Mouse (Mus musculus): ENCODE results near the gene Taok1. TPM values are rescaled to one million over a fixed set of nuclear protein-coding genes. Genes with fewer than 3 reads are reported as not detected.

The Taok1 gene
- polyA plus RNA-seq, 1 experiment from 2014 or later = 11.8 TPM

DNA sequence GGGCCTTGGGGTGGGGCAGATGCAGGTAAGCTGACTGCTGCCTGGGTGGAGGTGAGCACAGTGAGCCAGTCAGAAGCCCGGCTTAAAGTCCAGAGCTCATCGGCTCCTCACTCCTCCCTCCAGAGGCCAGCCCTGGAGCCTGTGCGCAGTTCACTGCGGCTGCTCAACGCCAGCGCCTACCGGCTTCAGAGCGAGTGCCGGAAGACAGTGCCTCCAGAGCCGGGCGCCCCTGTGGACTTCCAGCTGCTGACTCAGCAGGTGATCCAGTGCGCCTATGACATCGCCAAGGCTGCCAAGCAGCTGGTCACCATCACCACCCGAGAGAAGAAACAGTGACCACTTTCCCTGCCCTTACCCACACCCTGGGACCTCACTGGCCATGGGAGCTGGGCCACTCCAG lies 101.3 kb downstream of the Taok1 start:
- WGBS = 77% methylated on average over 14 of the region's 14 CpGs
- H3K27ac ChIP-seq (replicated peaks) = no peak overlapping the region
- peaks cover 33% of the 10 kb centered on the region for H3K36me3 ChIP-seq (ENCODE audit: control insufficient read depth, insufficient read depth, low read length)
- peaks cover 2% of the 10 kb centered on the region; the same call in 1 of the 2 replicates for H3K4me1 ChIP-seq (replicated peaks; ENCODE audit: control insufficient read depth, insufficient read depth)
- no peaks in the 10 kb centered on the region for H3K27me3 ChIP-seq (ENCODE audit: control insufficient read depth, insufficient read depth, low read length)
- no peak overlapping the region for H3K9ac ChIP-seq (ENCODE audit: low read length)
- no peak overlapping the region for H3K4me2 ChIP-seq (replicated peaks; ENCODE audit: low read depth)
- H3K9me3 ChIP-seq (ENCODE audit: control insufficient read depth, low read length) = no peaks in the 10 kb centered on the region
- H3K4me3 ChIP-seq (ENCODE audit: low read depth, low read length) = no peak overlapping the region
- TF ChIP-seq EP300 (optimal IDR thresholded peaks at IDR 0.05) (no peak), CTCF (IDR thresholded peaks at IDR 0.05; ENCODE audit: low read depth) (no peak)
- no peak for DNase-seq (ENCODE audit: low spot score)
- ATAC-seq (ENCODE audit: low FRiP score, low TSS enrichment) = peak; percentile 41

DNA sequence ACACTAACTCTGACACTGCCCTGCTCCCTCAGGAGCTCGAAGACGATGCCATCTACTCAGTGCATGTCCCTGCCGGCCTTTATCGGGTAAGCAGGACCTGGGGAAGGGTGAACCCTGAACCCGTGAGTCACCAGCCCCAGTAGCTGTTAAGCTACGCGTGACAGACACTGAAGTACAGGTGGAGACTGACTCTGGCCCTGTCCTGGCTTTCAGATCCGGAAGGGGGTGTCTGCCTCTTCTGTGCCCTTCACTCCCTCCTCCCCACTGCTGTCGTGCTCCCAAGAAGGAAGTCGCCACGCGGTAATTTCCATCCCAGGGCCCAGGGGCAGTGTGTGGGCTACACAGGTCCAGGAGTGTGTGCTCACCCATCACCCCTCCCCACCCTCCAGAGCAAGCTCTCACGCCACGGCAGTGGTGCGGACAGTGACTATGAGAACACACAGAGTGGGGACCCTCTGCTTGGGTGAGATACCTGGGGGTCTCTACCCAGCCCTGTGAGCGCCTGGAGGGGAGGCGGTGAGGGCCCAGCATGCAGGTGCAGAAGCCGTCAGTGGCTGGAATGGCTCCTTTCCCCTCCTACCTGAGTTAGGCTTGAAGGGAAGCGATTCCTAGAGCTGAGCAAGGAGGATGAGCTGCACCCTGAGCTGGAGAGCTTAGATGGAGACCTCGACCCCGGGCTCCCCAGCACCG lies 102.2 kb downstream of the Taok1 start:
- H3K4me3 ChIP-seq (ENCODE audit: low read depth, low read length) = no peak overlapping the region
- 78% methylated on average over 22 of the region's 22 CpGs for WGBS
- no peaks in the 10 kb centered on the region for H3K9me3 ChIP-seq (ENCODE audit: control insufficient read depth, low read length)
- no peak overlapping the region for H3K27ac ChIP-seq (replicated peaks)
- H3K4me1 ChIP-seq (replicated peaks; ENCODE audit: control insufficient read depth, insufficient read depth) = peaks cover 3% of the 10 kb centered on the region; the same call in 1 of the 2 replicates
- DNase-seq (ENCODE audit: low spot score) = no peak
- no peak overlapping the region for H3K9ac ChIP-seq (ENCODE audit: low read length)
- H3K27me3 ChIP-seq (ENCODE audit: control insufficient read depth, insufficient read depth, low read length) = no peaks in the 10 kb centered on the region
- TF ChIP-seq EP300 (optimal IDR thresholded peaks at IDR 0.05) (no peak), CTCF (IDR thresholded peaks at IDR 0.05; ENCODE audit: low read depth) (no peak)
- no peak overlapping the region for H3K4me2 ChIP-seq (replicated peaks; ENCODE audit: low read depth)
- peaks cover 33% of the 10 kb centered on the region for H3K36me3 ChIP-seq (ENCODE audit: control insufficient read depth, insufficient read depth, low read length)
- no peak for ATAC-seq (ENCODE audit: low FRiP score, low TSS enrichment)

DNA sequence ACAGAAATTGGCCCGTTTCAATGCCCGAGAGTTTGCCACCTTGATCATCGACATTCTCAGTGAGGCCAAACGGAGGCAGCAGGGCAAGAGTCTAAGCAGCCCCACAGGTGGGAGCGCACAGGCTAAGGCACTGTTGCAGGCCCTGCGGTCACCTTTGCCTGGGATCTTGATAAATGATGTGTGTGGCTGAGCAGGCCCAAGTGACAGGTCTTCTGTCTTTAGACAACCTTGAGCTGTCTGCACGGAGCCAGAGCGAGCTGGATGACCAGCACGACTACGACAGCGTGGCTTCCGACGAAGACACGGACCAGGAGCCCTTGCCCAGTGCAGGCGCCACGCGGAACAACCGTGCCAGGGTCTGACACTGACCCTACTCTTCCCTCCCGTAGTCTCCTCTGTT lies 103.2 kb downstream of the Taok1 start:
- H3K27me3 ChIP-seq (ENCODE audit: control insufficient read depth, insufficient read depth, low read length) = no peaks in the 10 kb centered on the region
- ATAC-seq (ENCODE audit: low FRiP score, low TSS enrichment) (no peak), DNase-seq (ENCODE audit: low spot score) (no peak)
- TF ChIP-seq EP300 (optimal IDR thresholded peaks at IDR 0.05) = no peak
- no peak for TF ChIP-seq CTCF (IDR thresholded peaks at IDR 0.05; ENCODE audit: low read depth)
- no peak overlapping the region for H3K4me3 ChIP-seq (ENCODE audit: low read depth, low read length)
- peaks cover 39% of the 10 kb centered on the region for H3K36me3 ChIP-seq (ENCODE audit: control insufficient read depth, insufficient read depth, low read length)
- H3K9me3 ChIP-seq (ENCODE audit: control insufficient read depth, low read length) = no peaks in the 10 kb centered on the region
- 94% methylated on average over 19 of the region's 19 CpGs for WGBS
- H3K4me2 ChIP-seq (replicated peaks; ENCODE audit: low read depth) = no peak overlapping the region
- H3K27ac ChIP-seq (replicated peaks) = no peak overlapping the region
- no peak overlapping the region for H3K9ac ChIP-seq (ENCODE audit: low read length)
- peaks cover 4% of the 10 kb centered on the region; the same call in 1 of the 2 replicates for H3K4me1 ChIP-seq (replicated peaks; ENCODE audit: control insufficient read depth, insufficient read depth)

DNA sequence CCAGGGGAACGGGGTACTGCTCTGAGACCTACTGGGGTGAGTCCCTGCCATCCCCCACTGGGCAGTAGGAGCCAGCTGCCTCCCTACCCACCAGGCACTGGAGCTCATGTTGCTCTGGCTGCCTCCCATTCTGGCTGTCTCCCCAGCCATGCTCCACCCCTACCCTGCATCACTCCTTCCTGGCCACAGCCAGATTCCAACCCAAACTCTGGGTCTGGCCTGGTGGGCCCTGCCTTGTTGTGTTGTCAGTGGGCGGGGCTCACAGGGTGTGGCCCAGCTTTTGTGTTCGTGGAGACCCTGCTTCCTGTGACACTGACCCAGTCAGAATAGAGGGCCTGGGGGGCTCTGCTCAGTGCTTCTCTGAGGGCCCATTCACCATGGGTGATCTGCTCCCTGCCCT lies 104.1 kb downstream of the Taok1 start:
- H3K9ac ChIP-seq (ENCODE audit: low read length) = peak overlapping the region; percentile 27; the same call in 1 of the 2 replicates
- peaks cover 39% of the 10 kb centered on the region for H3K36me3 ChIP-seq (ENCODE audit: control insufficient read depth, insufficient read depth, low read length)
- TF ChIP-seq EP300 (optimal IDR thresholded peaks at IDR 0.05) = no peak
- no peak overlapping the region for H3K4me3 ChIP-seq (ENCODE audit: low read depth, low read length)
- peak overlapping the region; percentile 45; the same call in 1 of the 2 replicates for H3K27ac ChIP-seq (replicated peaks)
- no peaks in the 10 kb centered on the region for H3K9me3 ChIP-seq (ENCODE audit: control insufficient read depth, low read length)
- 36% methylated on average over 3 of the region's 3 CpGs for WGBS
- H3K27me3 ChIP-seq (ENCODE audit: control insufficient read depth, insufficient read depth, low read length) = no peaks in the 10 kb centered on the region
- H3K4me2 ChIP-seq (replicated peaks; ENCODE audit: low read depth) = no peak overlapping the region
- ATAC-seq (ENCODE audit: low FRiP score, low TSS enrichment) = peak; percentile 22; the same call in 1 of the 2 replicates
- H3K4me1 ChIP-seq (replicated peaks; ENCODE audit: control insufficient read depth, insufficient read depth) = peaks cover 3% of the 10 kb centered on the region; the same call in 1 of the 2 replicates
- peak; percentile 43 for DNase-seq (ENCODE audit: low spot score)

DNA sequence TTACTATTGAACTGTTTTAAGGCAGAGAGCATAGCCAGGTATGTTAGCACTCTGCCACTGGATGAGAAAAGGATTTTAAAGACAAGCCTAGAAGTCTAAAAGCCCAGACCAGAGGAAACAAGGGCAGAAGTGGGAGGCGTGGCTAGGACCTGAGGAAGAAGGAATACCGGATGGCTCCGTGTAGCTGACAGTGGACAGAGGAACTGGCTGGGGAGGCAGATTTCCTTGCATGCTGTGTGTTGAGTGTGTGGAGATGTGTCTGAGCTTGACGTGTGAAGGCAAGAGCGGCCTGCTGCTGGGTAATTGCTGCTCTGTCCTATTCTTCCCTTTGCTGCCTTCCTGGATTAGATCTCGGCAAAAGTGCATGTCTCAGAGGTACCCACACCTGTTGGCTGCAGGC lies 105.1 kb downstream of the Taok1 start:
- Histone ChIP-seq H3K4me1 (replicated peaks; ENCODE audit: control insufficient read depth, insufficient read depth) (0 out of 2 replicates have a peak, but pooled peaks cover 4% of the 10 kb centered on the region), H3K27me3 (ENCODE audit: control insufficient read depth, insufficient read depth, low read length) (no peaks in the 10 kb centered on the region), H3K9me3 (ENCODE audit: control insufficient read depth, low read length) (no peaks in the 10 kb centered on the region), H3K4me3 (ENCODE audit: low read depth, low read length) (no peak overlapping the region), H3K9ac (ENCODE audit: low read length) (no peak overlapping the region), H3K36me3 (ENCODE audit: control insufficient read depth, insufficient read depth, low read length) (peaks cover 39% of the 10 kb centered on the region), H3K4me2 (replicated peaks; ENCODE audit: low read depth) (no peak overlapping the region), H3K27ac (replicated peaks) (peak overlapping the region; percentile 45; the same call in 1 of the 2 replicates)
- TF ChIP-seq CTCF (IDR thresholded peaks at IDR 0.05; ENCODE audit: low read depth) (no peak), EP300 (optimal IDR thresholded peaks at IDR 0.05) (no peak)
- 68% methylated on average over 6 of the region's 6 CpGs for WGBS
- DNase-seq (ENCODE audit: low spot score) = no peak
- ATAC-seq (ENCODE audit: low FRiP score, low TSS enrichment) = no peak

DNA sequence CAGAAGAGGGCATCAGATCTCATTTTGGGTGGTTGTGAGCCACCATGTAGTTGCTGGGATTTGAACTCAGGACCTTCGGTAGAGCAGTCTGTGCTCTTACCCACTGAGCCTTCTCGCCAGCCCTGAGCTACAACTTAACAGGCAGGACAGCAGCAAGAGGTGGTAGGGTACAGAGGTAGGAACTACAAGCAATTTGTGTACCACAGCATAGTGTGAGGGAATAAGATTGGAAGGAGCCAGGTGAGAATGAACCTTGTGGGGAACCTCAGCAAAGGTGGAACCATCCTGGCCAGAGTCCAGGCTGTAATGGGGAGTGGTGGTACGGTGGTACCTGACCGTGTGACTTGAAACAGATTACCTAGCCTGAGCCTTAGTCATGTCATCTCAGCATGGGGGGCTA lies 105.6 kb downstream of the Taok1 start:
- ATAC-seq (ENCODE audit: low FRiP score, low TSS enrichment) (no peak), DNase-seq (ENCODE audit: low spot score) (no peak)
- 92% methylated on average over 4 of the region's 4 CpGs for WGBS
- Histone ChIP-seq H3K27ac (replicated peaks) (no peak overlapping the region), H3K27me3 (ENCODE audit: control insufficient read depth, insufficient read depth, low read length) (no peaks in the 10 kb centered on the region), H3K4me3 (ENCODE audit: low read depth, low read length) (no peak overlapping the region), H3K9me3 (ENCODE audit: control insufficient read depth, low read length) (no peaks in the 10 kb centered on the region), H3K4me1 (replicated peaks; ENCODE audit: control insufficient read depth, insufficient read depth) (0 out of 2 replicates have a peak, but pooled peaks cover 6% of the 10 kb centered on the region), H3K36me3 (ENCODE audit: control insufficient read depth, insufficient read depth, low read length) (peaks cover 37% of the 10 kb centered on the region), H3K4me2 (replicated peaks; ENCODE audit: low read depth) (no peak overlapping the region), H3K9ac (ENCODE audit: low read length) (no peak overlapping the region)
- no peak for TF ChIP-seq CTCF (IDR thresholded peaks at IDR 0.05; ENCODE audit: low read depth)
- TF ChIP-seq EP300 (optimal IDR thresholded peaks at IDR 0.05) = no peak

Measured in stomach, postnatal 0 days (tissue).